Mouse (Mus musculus) cortical plate, adult 2 months (tissue): ENCODE results near the gene Plekhg6.

Source experiments
- CTCF ChIP-seq: fragments of 200-500 bp; IDR thresholded peaks from 2 replicates; pipeline ENCODE4 v1.5.1; 2011; ENCODE audit warnings: mild to moderate bottlenecking, control low read depth, low read length; ENCODE audit not compliant: insufficient read depth; ENCODE audit errors: extremely low read depth
- POLR2A ChIP-seq: fragments of 200-500 bp; IDR thresholded peaks from 2 replicates; pipeline ENCODE4 v1.6.1; 2011; ENCODE audit warnings: mild to moderate bottlenecking, low read length, control low read depth; ENCODE audit not compliant: insufficient read depth; ENCODE audit errors: extremely low read depth

DNA sequence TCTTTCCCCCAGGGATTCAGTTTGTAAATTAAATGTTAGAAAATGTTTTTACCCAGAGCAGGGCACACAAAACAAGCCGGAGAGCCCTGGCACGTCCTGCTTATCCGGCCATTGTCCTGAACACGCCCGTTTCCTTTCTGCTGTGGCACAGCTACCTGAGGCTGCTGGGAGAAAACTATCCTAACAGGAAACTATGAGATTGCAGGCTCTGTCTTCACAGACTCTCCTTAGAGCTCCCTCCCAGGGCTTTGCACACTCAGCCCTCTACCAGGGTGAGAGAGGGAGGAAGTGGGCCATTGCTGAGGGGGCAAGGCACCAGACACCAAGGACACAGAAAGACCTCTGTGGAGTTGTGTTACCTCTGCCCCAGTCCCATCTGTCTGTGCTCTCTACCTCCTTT lies 40.3 kb downstream of the Plekhg6 start:
- no peak for TF ChIP-seq CTCF
- TF ChIP-seq POLR2A, result no peak
